Mouse (Mus musculus) urinary bladder, postnatal 0 days (tissue): ENCODE results near the gene Kcns1. TPM values are rescaled to one million over a fixed set of nuclear protein-coding genes. Genes with fewer than 3 reads are reported as not detected.

Experiments
- polyA plus RNA-seq: library from polyadenylated mRNA; unstranded; fragments of >200 nt; fragmentation: Nextera tagmentation; extraction: Ambion mirVana; gene quantifications from 2 replicates; pipeline ENCODE4 v1.2.1, GENCODE M21; 2015

Gene Kcns1
- 0.07 TPM in 1 of 2 replicates, not detected in the other for polyA plus RNA-seq

GRCm38 (mm10) chr2:164170902-164171301, at the start of gene Kcns1:
Kcns1 (minus strand) TSS chr2:164171113.

DNA sequence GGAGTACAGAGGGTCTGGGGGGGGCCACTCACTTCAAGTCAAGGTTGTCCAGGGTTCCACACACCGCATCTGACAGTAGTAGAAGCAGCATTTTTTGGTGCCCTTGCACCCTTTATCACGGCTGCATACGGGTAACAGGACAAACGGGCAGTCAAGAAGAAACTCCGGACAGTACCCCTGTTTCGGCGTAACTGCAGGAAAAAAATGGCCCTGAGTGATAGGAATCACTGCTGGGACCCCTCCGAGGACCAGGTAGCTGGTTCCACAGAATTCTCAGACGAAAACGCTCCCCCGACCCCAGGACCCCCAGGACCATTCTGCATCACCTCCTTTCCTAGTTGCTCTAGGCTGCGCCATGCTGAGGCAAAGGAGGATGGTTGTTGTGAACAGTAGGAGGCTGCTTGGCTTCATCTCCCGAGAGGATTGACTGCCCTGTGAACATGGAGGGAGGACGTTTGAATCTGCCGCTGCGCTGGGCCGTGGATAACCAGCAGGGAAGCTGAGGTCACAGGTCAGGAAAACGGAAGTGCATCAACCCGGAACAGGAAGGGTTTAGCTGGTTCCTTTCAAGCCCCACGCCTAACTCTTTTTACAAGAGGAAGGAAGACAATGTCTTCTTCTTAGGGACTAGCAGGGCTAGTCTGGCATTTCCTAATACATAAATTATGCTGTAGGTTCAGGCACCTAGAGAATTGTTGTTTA, 28.9 kb upstream of the Kcns1 start, which contains the start of gene Wfdc15a:
Gene Wfdc15a, minus strand, starts transcription at position 505 of the 702 bp plus-strand sequence.

GRCm38 (mm10) chr2:164190576-164190975, 19.7 kb upstream of the Kcns1 start, which contains the start of gene Wfdc12:
Wfdc12 (minus strand) TSS chr2:164190608.

GRCm38 (mm10) chr2:164182692-164183255, 11.9 kb upstream of the Kcns1 start, which contains the start of gene Wfdc5:
Wfdc5 (minus strand) TSS chr2:164182742.

Other genes with a start within 250 kb of the Kcns1 start
- gene Ywhab, start 176.2 kb downstream of the Kcns1 start, polyA plus RNA-seq: 228 and 257 TPM in 2 replicates
- gene Pabpc1l, start 145.7 kb downstream of the Kcns1 start, polyA plus RNA-seq: 0.17 and 0.80 TPM in 2 replicates
- gene Stk4, start 100.8 kb downstream of the Kcns1 start, polyA plus RNA-seq: 10.7 and 13.0 TPM in 2 replicates
- gene Tomm34, start 99.9 kb downstream of the Kcns1 start, polyA plus RNA-seq: 23.6 and 24.4 TPM in 2 replicates
- 0.08 TPM in 1 of 2 replicates, not detected in the other for gene Wfdc5, start 11.6 kb upstream of the Kcns1 start, polyA plus RNA-seq
- not detected in 2 replicates for gene Wfdc12, start 19.5 kb upstream of the Kcns1 start, polyA plus RNA-seq
- not detected in 2 replicates for gene Wfdc15a, start 29.0 kb upstream of the Kcns1 start, polyA plus RNA-seq
- 50.1 and 50.4 TPM in 2 replicates for gene Wfdc15b, start 50.5 kb upstream of the Kcns1 start, polyA plus RNA-seq
- gene Svs2, start 67.4 kb upstream of the Kcns1 start, polyA plus RNA-seq: not detected in 2 replicates
- not detected in 2 replicates for gene Svs3b, start 85.5 kb upstream of the Kcns1 start, polyA plus RNA-seq
- gene Svs4, start 107.3 kb upstream of the Kcns1 start, polyA plus RNA-seq: not detected in 2 replicates
- not detected in 2 replicates for gene Svs3a, start 118.2 kb upstream of the Kcns1 start, polyA plus RNA-seq
- gene Svs6, start 145.6 kb upstream of the Kcns1 start, polyA plus RNA-seq: not detected in 2 replicates
- not detected in 2 replicates for gene Svs5, start 161.6 kb upstream of the Kcns1 start, polyA plus RNA-seq
- gene Slpi, start 218.0 kb upstream of the Kcns1 start, polyA plus RNA-seq: 15.5 and 29.0 TPM in 2 replicates
- 0.08 and 0.10 TPM in 2 replicates for gene Rbpjl, start 232.0 kb upstream of the Kcns1 start, polyA plus RNA-seq
- gene Matn4, start 234.0 kb upstream of the Kcns1 start, polyA plus RNA-seq: 1.9 and 2.2 TPM in 2 replicates